Mouse (Mus musculus): Measurements from ENCODE around the gene Mbd6.

DNA sequence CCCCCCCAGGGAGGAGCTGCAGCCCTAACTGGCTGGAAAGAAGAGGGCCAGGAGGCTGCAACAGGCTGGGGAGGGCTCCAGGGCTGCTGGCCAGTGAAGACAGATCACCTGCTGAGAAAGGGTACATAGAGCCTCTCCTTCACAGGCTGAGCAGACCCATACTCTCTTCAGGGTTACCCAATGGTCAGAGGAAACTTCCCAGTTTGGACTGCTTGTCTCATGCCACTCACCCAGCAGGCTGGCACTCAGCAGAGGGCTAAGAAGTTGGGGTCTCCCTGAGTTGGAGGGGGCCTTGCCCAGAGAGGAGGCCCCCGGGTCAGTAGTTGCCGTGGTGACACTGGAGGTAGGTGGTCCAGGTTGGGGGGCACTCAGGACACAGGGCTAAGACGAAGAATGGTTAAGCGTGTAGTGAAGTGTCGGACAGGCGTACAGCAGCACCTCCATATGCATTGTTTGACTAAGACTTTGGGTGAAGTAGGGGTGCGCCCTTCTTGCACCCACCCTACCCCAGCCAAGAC is 4.7 kb downstream of the Mbd6 start:
- no peak for TF ChIP-seq CTCF (IDR thresholded peaks at IDR 0.05; ENCODE audit: borderline replicate concordance, insufficient read depth, low read length)
- no peak for TF ChIP-seq POLR2A (IDR thresholded peaks at IDR 0.05; ENCODE audit: low read depth, low read length)

All from embryonic fibroblast, embryonic 13.5 days (primary cell).